Mouse (Mus musculus) gastrocnemius, adult 2 months (tissue): ENCODE results near the gene Bnc1. TPM values are rescaled to one million over a fixed set of nuclear protein-coding genes. Genes with fewer than 3 reads are reported as not detected.

ENCODE experiments used
- DNase-seq: peaks from one replicate; pipeline ENCODE4 v3.0.0; 2022
- H3K27ac ChIP-seq: fragments of 200-600 bp; 2 replicates; pipeline ENCODE4 v1.8.1; 2022; ENCODE audit warnings: mild to moderate bottlenecking
- H3K4me3 ChIP-seq: fragments of 200-600 bp; 2 replicates; pipeline ENCODE4 v1.8.1; 2022; ENCODE audit warnings: mild to moderate bottlenecking, moderate library complexity
- CTCF ChIP-seq: fragments of 200-600 bp; IDR thresholded peaks from 2 replicates; pipeline ENCODE4 v1.8.1; 2022; ENCODE audit warnings: antibody characterized with exemption, mild to moderate bottlenecking, moderate library complexity
- intact Hi-C: fragments of 180-260 bp; cut with DNase I; formaldehyde crosslinking; loops from one replicate; pipeline ENCODE4 v1.15.1; 2025
- total RNA-seq, 2 experiments: library from RNA; stranded (reverse); gene quantifications; 2 replicates each; pipeline ENCODE4 v1.2.3; 2021

Gene Bnc1
- total RNA-seq, 2 experiments from 2014 or later: not detected

- Histone ChIP-seq H3K27ac (no peak overlapping the region), H3K4me3 (no peak overlapping the region)
- no peak for TF ChIP-seq CTCF
- intact Hi-C loops: no loop called here
- DNase-seq: peak; percentile 49
Measured at GRCm38 (mm10) chr7:81999816-82000215, 7.7 kb upstream of the Bnc1 start.

- no peak overlapping the region for H3K4me3 ChIP-seq
- no peak for TF ChIP-seq CTCF
- intact Hi-C loops: no loop called here
- DNase-seq: no peak
- H3K27ac ChIP-seq: no peak overlapping the region
Measured at GRCm38 (mm10) chr7:81999372-81999771, 7.3 kb upstream of the Bnc1 start.

- TF ChIP-seq CTCF: no peak
- DNase-seq: no peak
- intact Hi-C loops: no loop called here
- H3K4me3 ChIP-seq: no peak overlapping the region
- no peak overlapping the region for H3K27ac ChIP-seq
Measured at GRCm38 (mm10) chr7:81995975-81996374, 3.9 kb upstream of the Bnc1 start.

DNA sequence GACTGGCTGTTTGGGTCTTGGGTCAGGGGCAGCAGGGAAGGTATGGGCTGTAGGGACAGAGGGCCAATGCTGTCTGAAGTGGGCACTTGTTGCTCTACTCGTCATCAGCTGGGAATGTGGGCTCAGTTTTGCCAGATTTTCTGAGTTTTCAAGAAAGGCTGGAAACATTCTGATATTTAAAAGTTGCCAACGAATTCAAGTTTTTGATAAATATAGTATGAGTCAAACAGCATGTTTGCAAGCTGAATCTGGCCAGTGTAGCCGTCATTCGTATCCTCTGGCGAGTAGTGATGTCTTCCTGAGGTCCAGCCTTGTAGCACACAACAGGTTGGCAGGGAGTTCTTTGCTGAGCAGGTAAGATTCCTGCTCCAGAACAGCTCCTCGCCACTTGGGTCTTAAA is 3.0 kb upstream of the Bnc1 start:
- DNase-seq: no peak
- no peak overlapping the region for H3K4me3 ChIP-seq
- intact Hi-C loops: no loop called here
- no peak overlapping the region for H3K27ac ChIP-seq
- no peak for TF ChIP-seq CTCF

- no peak for TF ChIP-seq CTCF
- intact Hi-C loops: no loop called here
- no peak overlapping the region for H3K27ac ChIP-seq
- DNase-seq: no peak
- no peak overlapping the region for H3K4me3 ChIP-seq
Measured at GRCm38 (mm10) chr7:81993140-81993539, 1.0 kb upstream of the Bnc1 start.

DNA sequence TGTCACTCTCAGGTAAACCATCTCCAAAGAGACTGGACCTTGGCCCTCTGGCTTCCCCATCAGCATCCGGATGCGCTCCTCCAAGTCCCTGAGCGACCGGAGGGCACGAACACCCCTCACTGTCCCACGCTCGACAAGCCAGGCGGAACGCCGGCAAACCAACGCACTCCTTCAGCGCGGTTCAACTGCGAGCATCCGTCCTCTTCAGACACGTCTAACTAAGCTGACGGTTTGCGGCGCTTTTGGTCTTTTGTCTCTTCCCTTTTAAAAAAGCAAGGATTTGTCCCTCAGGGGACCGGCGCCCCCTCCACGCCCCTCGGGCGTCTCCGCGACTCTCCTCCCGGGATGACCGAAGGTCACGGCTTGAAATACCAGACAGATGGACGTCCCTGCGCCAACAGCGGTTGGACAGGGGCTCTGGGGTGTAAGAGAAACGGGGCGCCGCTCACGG is 456 bp downstream of the Bnc1 start:
- intact Hi-C loops: no loop called here
- no peak for TF ChIP-seq CTCF
- Histone ChIP-seq H3K27ac (no peak overlapping the region), H3K4me3 (peak overlapping the region; percentile 67)
- no peak for DNase-seq

DNA sequence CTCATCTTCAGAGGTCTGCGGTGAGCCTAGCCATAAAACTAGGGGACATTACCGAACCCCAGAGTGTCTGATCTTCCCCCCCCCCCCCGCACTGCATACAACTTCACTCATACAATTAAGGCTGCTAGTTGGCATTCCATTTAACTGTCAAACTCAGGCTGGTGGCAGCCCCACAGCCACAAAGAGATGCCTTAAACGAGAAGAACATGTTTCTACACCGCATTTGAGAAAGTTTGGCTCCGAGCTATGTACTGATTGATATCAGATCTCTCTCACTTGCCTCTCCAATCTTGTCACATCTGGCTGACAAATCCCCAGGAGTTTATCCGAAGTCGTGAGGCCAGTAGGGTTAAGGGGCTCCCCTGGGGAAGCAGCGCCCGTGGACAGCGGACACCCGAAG is 976 bp downstream of the Bnc1 start:
- H3K4me3 ChIP-seq: no peak overlapping the region
- intact Hi-C loops: no loop called here
- no peak overlapping the region for H3K27ac ChIP-seq
- TF ChIP-seq CTCF: no peak
- DNase-seq: no peak

DNA sequence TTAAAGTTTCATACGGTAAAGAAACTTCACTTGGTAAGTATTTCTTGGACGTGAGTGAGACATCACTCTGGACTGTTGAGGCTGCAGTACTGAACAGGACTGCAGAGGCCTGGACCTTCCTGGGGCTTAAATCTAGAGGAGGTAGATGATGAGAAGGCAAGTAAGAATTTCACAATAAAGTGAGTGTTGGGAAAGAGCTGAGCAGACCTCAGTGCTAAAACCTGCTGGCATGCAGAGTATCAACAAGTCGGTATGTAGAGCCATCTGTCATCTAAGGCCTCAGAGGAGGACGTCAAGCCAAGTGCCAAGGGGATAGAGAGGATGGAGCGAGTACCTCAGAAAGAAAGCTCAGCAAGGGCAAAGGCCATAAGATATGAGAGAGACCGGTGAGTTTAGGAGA is 8.4 kb downstream of the Bnc1 start:
- no peak overlapping the region for H3K27ac ChIP-seq
- DNase-seq: no peak
- TF ChIP-seq CTCF: no peak
- no peak overlapping the region for H3K4me3 ChIP-seq
- intact Hi-C loops: no loop called here

- DNase-seq: no peak
- intact Hi-C loops: no loop called here
- no peak overlapping the region for H3K27ac ChIP-seq
- H3K4me3 ChIP-seq: no peak overlapping the region
- no peak for TF ChIP-seq CTCF
Measured at GRCm38 (mm10) chr7:81978304-81978703, 13.8 kb downstream of the Bnc1 start.

DNA sequence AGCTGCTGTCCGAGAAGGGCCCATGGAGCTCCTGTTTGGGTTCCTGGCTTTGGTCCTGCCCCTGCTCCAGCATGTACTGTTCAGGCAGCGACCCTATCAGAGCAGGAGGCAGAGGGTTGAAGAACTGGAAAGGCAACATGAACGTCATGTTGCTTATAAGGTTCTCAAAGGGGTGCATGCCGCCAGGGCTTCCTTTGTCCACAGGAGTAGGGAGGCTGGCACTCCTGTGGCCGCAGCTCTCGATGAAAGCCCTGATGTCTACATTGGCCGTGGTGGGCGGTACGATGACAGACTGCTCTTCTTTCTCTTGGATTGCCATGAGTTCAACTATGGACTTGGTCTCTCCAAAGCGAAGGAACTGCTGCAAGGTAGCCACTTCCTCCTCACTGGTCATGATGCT is 17.5 kb downstream of the Bnc1 start:
- DNase-seq: no peak
- TF ChIP-seq CTCF: no peak
- Histone ChIP-seq H3K4me3 (no peak overlapping the region), H3K27ac (no peak overlapping the region)
- intact Hi-C loops: no loop called here

DNA sequence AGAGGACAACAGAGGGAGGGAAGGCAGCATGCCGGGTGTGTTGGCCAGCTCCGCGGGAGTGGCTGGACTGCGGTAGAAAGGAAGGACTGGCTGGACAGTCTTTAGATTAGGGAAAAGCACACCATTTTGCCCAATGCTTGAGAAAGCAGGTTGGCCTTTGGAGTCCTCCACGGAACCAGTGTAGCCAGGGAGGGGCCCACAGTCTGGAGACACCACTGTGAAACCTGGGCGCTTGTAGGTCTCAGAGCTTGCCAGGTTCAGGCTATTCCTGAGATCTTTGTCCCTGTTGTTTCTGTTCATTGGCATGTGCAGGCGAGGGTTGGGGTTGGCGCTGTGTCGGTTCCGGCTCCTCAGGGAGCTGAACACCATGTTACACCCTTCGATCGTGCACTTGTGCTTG is 18.2 kb downstream of the Bnc1 start:
- no peak for DNase-seq
- Histone ChIP-seq H3K27ac (no peak overlapping the region), H3K4me3 (no peak overlapping the region)
- no peak for TF ChIP-seq CTCF
- intact Hi-C loops: no loop called here

DNA sequence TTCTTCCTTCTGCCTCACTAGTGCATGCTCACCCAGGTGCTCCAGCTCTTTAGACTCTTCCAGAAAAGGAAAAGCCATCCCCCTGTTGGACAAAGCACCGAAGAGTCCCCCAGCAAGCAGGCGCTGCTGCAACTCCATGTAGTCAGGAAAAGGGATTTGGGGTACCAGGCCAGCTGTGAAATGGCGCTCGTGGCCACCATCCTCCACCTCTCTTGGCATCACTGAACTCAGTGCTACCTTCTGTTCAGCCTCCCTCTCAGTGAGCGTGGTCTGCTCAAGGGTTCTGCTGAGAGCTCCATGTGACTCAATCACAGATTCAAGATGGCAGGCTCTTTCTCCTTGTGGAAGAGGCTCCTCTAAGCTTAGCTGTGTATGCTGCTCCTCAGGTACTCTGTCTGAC is 18.8 kb downstream of the Bnc1 start:
- Histone ChIP-seq H3K4me3 (no peak overlapping the region), H3K27ac (no peak overlapping the region)
- DNase-seq: no peak
- intact Hi-C loops: no loop called here
- no peak for TF ChIP-seq CTCF

- intact Hi-C loops: no loop called here
- DNase-seq: no peak
- Histone ChIP-seq H3K27ac (no peak overlapping the region), H3K4me3 (no peak overlapping the region)
- TF ChIP-seq CTCF: no peak
Measured at GRCm38 (mm10) chr7:81968975-81969374, 23.1 kb downstream of the Bnc1 start.

DNA sequence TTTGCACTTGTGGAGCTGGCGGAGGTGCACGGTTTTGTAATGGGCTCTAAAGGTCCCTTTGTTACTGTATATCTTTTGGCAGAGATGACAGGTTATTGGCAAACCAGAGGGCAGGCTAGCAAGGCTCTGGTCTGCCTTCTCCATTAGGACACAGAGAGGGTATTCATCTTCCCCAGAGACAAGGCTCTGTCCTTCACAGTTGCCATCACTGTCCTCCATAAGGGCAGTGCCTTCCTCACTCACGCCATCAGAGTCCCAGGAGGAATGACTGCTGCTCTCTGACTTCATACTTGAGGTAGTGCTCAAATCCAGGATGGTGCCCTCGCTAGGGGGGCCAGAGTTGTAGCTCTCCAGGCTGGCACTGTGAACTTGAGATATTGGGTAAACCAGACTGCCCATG is 23.6 kb downstream of the Bnc1 start:
- H3K4me3 ChIP-seq: no peak overlapping the region
- TF ChIP-seq CTCF: no peak
- intact Hi-C loops: no loop called here
- H3K27ac ChIP-seq: no peak overlapping the region
- DNase-seq: no peak

DNA sequence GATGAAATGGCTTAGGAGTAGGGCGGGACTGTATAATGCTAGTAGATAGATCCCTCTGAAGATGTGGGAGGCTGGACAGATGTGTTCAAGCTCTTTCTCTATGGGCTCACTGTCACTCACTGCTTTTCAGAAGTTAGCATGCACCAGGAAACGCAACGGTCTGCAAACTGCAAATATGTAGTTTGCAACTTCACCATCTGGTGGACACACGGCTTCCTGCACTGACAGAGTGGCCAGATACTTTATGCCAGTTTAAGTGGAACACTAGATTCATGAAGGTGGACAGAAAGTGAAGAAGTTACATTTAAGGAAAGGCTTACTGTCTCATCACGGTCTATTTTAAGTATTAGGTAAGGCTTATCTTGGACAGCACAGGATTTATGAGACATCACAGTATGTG is 25.9 kb downstream of the Bnc1 start:
- Histone ChIP-seq H3K27ac (no peak overlapping the region), H3K4me3 (no peak overlapping the region)
- intact Hi-C loops: no loop called here
- DNase-seq: no peak
- TF ChIP-seq CTCF: no peak
